Mouse (Mus musculus) kidney, postnatal 36 days (tissue): ENCODE measurements around the gene Rgma.

Experiments used
- DNase-seq, 2 experiments: peaks; one replicate each; pipeline ENCODE4 v3.0.0; 2021 to 2022; ENCODE audit warnings: mixed read lengths in 2 of 2

Gene Rgma

DNA sequence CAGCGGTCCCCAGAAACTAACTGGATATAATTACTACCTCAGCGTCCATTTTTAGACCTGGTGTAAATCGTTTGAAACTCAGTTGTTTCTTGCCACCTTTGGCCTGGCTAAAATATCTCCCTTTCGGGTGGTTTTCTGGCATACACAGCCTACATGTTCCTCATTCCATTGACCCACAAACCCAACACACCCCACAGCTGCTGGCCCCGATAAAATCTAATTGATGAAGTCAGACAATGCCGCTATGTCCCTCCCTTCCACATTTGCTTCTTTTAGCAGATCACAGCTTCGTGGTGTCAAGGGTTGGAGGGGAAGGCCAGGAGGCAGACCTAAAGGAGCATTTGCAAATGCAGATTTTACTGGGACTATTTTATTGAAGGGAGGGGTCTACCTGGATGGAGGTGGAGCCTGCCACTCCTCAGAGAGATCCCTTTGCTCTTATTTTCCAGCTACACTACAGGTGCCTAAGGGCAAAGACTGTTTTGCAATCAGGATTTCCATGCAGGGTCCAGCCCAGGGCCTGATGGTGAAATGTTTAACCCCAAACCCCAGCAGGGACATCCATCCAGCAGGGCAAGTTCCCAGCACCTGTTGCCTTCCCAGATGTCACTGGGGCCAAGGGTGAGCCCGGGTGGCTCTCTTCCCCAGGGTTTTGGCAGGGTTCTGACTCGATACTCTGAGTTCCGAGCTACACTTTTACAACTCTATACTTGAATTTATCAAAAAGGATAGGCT, 3.6 kb upstream of the Rgma start:
- DNase-seq, result no peak

DNA sequence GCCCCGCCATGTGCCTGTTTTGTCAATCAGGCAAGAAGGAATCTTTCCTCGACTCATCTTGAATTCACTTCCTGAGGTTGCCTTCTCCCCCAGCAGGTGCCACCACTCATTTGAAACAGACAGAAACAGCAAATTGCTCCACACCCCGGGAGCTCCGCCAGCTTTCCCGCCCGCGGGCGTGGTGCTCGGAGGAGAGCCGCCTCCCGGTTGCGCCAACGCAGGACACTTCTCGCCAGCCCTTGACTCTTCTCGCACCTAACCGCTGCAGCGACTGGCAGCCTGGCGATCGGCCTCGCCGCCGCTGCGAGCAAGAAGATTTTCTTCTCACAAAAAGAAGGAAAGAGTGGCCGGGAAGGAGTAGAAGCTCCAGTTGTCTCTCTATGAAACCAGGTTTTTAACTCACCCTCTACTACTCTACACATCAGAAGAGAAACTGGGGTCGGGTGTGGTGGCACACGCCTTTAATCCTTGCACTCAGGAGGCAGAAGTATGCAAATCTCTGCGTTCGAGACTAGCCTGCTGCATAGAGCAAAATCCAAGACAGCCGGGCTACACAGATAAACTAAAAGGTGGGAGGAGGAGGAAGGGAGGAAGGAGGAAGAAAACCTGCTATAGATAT, 2.8 kb upstream of the Rgma start:
- peak; percentile 36 to 73 for DNase-seq

DNA sequence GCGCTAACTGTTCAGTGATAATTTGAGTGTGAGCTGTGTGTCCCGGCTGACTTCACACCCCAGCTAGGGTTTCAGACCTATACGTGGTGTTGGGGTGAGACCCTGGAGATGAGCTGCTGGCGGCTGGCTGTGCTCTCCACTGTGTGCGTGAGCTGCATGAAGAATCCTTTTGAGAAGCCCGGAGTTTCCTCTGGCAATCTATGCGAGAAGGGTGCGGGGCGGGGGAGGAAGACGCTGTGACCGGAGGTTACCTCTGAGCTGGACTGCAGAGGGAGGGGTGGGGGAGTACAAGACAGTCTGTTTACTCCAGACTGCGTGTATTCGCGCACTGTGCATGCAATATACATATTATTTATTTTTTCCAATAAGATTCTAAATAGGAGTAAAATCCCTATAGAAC, 582 bp upstream of the Rgma start:
- peak; percentile 19 to 50 for DNase-seq

DNA sequence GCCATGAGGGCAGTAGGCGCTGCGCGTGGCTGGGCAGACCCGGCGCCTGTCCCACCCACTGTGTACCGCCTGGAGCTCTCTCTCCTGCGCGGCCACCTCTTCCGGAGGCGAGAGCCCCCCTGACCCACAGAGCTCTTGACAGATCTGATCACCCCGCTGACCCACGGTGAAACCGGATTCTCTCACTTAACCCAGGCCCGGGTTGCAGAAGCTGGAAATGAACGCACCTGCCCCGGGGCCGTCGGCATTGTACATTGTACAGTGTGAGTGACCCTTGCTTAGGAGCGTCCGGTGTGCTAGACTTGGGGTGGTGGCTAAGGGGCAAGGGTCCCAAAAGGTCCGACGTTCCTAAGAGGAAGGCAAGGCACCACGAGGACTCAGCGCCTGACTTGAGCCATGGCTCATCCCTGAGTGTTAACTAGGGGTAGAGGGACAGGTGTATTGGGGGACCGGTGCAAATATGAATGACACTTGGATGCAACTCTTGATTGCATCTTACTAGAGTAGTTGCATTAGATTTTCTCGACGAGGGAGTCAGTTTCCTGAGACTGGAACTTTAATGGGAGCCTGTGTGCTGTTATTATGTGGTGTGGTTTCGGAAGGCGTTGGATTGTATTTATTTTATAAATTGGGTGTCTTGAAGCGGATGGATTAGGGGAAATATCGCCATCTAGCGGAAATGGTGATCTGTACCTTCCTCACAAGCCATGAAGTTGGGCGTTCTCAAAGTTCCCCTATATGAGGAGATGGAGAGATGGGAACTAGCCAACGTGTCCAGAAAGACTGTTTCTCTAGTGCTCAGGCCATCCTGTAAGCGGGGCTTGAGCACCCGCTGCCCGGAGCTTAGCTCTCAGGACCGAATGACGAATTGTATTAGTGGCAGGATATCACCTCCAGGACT, 1.0 kb downstream of the Rgma start:
- DNase-seq, result peak; percentile 71 to 74

DNA sequence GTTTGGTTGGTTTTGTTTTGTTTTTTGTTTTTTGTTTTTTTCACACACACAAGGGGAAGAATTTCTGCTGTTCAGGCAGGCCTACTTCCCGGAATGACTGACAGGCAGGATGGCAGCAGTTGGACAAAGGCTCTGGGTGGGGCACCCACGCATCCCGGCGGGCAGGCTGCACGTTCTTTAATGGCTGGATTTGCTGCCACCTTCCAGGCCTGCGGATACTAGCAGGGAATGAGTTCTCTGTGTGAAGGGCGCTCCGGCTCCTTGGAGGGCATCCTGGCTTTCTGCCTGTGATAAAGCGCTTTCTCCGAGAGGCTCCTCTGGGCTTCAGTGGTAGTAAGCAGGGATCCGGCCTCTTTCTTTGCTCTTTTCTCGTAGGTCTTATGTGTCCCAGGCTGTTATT, 2.0 kb downstream of the Rgma start:
- no peak for DNase-seq

DNA sequence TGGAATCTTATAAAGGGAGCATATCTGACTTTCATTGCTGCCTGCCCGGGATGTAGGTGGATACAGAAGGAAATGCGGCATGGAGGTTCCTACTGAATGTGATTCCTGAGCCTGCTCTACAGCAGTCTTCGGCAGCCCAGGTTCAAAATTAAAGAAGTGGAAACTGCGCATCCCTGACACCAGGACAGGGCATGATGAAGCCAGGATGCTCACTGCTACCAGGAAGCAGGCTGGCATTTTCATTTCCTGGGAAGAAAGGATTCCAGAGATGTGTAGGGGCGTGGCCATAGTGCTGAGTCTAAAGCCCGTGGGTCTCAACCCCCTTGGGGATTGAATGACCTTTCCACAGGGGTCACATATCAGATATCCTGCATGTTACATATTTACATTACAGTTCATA, 2.7 kb downstream of the Rgma start:
- no peak for DNase-seq

DNA sequence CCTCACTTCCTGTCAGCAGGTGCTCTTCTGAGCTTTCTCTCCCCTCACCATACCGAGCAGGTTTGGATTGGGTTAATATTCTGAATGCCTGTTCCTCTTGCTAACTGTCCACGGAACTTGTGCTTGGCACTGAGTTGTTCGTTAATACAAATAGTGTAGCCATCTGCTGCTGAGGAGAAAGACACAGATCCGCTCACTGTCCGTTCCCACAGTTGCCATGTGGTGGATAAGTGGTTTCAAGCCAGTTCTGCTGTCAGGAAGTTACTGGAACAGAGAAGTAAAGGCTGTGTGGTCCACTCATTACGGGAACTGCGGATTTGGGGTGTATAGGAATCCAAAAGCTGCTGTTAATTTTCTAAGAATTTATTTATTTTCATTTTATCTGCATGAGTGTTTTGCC, 7.5 kb downstream of the Rgma start:
- no peak for DNase-seq

DNA sequence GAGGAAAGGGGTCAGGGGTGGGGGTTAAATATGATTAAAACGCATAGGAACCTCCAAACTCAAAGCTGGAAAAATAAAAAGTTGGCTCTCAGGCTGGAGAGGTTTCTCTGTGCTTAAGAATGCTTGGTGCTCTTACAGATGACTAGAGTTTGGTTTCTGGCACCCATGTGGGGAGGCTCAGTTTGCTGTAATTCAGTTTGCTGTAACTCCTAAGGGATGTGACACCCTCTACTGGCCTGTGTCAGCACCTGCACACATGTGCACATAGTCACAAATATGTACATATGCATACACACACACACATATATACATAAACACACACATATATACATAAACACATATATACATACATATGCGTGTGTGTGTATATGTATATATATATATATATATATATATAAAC, 13.6 kb downstream of the Rgma start:
- DNase-seq, result no peak

DNA sequence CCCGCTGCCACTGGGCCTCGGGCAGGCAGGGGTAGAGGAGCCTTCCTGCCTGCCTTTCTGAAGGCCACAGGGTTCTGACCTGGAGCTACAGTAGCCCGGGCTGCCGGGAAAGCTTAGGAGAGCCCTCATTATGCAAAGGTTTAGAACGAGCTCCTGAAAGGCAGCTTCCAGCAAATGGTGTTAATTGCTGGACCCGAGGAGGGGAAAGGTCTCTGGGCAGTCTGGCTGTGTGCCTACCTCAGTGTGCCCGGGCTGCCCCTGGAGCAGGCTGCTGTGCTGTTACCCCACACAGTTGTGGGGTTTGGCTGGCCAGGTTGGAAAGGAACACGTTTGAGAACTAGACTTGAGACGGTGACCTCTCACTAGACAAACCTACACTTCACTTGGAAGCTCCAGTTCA, 14.1 kb downstream of the Rgma start:
- DNase-seq, result no peak

DNA sequence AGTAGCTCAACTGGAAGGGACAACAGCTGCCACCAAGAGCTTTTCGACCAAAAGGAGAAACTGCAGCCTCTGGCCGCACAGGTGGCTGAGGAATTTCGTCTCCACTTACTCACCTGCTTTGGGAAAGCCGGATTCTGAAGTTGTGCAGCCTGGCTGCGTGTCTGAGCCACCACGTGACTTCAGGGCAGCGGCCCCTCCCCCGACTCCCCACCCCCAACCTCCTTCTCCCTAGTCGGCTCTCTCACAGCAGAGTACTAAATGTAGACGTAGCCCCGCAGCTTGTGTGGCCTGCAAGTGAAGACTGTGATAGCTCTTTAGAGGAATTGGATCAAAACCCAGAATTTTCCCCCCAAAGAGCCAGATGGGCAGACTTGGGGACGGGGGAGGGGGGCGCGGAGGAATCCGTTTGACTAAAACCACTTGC, 14.6 kb downstream of the Rgma start:
- peak in 1 of 2 experiments; percentile 44 for DNase-seq

DNA sequence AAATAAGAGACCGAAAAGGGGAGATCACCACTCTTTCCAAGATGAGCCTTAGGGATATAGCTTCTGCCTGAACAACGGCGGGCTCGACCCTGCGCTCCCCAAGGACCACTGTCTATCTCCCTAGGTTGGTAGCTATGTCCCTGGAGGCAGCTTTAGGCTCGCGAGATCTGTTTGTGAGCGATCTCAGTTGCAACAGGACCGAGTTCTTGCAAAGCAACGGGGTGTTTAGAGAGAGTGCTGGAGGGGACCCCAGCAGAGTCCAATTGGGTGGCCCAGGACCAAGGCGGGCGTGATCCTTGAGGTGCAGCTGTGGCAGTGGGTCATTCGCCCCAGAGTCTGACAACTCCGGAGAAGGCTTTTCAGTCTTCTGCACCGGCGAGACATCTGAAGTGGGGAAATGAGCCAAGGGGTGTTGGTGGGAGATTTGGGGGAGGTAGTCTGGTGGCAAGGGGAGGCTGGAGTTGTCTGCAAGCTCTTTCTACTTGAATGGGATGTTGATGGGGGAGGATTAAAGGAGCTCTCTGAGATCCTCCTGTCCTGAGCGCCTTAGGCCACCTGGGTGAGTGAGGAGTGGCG, 15.2 kb downstream of the Rgma start:
- no peak for DNase-seq

DNA sequence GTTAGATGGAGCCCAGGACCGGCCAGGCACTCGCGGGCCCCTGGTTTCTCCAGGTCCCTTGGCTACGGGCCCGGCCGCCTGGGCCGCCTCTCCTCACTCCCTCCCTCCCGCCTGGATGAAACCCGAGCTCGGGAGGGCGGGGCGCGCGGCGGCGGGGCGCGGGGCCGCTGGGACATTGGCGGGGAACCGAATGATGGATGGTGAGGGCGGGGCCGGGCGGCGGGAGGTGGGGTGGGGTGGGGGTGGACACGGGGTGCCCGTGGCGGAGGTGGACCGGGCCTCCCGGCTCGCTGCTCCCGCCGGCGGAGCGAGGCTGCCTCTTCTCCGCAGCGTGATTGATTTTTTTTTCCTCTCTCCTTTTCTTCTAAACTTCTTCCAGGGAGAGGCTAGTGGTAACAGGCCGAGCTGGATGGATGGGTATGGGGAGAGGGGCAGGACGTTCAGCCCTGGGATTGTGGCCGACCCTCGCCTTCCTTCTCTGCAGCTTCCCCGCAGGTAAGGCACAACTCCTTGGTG, 15.8 kb downstream of the Rgma start:
- DNase-seq, result peak; percentile 94 to 96

DNA sequence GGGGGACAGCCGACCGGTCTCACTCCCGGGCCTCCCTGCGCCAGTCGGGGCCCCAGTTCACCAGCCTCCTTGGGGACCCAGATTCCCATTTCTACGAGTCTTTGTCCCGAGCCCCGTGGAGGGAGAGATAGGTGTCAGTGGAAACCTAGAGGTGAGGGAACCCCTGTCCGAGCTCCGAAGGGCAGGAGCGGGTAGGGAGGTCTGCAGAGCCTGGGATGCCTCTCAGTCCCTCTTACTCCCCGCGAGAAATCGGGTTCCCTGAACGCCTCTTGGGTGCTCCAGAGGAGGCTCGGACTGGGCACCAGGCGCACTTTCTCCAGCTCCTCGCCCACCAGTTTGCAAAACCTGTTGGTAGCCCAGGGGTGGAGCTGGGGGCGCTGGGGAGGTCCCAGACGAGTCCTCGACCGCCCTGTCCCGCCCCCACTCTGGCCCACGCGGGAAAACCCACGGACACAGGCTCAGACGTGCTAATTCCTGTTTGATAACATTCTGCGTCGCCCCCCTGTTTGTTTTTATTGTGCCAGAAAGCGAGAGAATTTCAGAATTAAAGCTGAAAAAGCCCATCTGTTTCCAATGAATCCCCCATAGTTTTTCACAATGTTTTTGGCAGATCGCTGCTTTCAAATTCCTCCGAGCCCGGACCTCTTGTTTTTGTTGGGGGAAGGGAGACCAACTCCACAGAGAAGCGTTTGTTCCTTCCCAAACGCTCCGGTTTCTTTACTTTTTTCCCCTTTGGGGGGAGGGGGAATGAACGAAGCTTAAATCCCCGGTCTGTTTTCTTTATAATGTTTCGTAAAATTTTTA, 16.4 kb downstream of the Rgma start:
- DNase-seq, result peak in 1 of 2 experiments; percentile 39

DNA sequence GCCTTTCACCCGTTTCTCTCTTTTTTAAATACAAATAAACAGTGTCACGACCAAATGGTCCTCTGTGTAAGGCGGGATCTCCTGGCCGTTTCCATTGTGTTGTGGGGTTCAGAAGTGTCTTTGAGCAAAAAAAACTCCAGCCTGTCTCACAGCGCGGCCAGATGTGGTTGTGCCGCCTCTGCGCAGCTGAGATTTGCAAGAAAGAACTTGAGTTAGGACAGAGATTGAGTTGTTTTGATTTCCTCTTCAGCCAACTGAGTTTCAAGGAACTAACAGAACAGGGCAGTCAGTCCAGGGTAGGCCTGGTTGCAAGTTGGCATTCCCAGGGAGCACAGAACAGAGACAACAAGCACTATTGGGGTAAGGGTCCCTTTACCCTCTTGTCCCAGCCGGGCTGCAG, 17.1 kb downstream of the Rgma start:
- DNase-seq, result no peak

DNA sequence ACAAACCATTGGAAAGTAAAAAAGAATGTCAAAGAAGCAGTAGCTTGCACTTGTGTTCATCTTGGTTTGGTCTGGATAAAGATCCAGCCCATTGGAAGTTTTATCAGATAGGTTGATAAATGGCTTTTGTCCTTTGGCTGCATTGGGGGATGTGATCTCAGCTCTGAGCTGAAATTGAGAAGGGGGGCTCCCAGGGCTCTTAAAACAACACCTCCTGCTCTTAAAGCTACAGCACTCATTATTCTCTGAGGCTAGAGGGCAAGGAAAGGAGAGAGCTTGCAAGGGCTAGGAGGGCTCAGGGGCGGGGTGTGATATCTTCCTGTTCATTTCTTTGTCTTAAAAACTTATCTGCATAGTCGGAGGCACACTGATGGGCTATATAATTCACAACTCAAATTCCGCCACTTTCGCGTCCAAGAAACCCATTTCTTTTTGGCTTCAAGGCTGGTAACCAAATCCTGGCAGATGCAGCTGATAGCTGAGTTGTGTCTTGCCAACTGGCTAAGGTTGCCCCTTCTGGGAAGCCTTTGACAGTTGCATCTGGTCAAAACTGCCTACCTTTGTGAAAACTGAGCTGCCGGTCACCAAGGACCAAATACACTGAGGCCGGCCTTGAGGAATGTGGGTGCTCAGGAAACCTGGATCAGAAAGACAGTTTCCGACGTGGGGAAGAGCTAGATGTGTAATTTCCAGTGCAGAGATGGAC, 18.2 kb downstream of the Rgma start:
- no peak for DNase-seq

DNA sequence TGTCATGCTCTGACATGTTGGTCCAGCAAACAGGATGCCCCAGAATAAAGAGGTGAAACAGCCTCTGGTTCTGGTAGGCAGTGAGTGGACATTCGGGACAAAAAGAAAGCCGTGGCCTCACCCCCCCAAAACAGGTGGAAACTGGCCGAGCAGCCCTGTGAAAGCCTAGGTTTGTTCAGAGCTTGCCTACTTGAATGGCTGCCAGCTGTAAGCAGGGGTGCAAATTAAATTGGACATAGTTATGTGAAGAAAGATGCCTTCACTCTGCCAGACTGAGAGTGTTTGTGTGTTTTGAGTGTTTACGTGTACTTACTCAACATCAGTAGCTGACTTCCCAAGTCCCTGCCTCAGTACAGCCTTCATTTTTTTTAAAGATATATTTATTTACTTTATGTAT, 18.7 kb downstream of the Rgma start:
- no peak for DNase-seq

DNA sequence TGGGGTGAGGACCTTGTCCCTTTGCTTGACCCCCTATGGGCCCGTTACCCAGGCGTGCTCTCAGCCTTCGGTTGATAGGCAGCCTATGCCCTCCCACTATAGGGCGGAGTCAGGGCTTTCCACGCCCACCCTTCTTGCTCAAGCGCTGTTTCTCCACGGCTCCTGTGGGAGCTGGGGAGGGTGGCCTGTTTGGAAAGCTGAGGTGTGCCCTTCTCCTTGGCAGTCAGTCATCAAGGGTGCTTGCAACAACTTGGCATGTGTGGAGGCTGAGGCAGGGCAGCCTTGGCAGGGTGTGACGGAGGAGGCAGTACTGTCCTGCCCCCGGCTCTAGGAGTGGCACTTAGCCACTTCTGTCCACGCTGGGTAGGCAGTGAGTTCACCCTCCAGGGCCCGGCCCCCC, 23.0 kb downstream of the Rgma start:
- DNase-seq, result peak; percentile 67 to 82

DNA sequence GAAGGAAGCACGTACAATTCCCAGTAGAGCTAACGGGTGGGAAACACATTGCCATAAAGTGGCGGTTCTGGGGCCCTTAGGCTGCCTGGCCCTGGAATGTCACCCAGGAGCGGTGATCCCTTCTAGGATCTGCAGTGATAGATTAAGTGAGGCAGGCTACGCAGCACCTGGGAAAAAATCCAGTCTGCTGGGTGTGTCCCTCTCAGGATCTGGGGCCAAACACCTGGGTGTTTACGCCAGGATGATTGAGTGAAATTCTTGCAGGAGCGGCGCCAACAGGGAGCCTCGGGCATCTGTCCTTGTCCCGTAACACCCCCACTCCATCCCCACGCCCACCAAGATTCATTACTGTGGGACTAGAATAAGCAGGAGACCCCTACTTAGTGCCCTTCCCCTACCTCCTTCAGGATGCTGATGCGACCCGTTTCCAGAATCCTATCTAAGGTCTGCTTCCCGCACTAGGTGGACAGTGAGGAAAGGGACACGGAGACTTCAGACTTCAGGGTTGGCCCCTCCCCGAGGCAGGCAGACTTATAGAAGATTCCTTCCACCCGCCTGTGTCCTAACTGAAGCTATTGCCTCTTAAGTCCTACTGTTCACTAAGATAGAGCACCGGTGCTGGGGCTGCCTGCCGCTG, 23.6 kb downstream of the Rgma start:
- no peak for DNase-seq

DNA sequence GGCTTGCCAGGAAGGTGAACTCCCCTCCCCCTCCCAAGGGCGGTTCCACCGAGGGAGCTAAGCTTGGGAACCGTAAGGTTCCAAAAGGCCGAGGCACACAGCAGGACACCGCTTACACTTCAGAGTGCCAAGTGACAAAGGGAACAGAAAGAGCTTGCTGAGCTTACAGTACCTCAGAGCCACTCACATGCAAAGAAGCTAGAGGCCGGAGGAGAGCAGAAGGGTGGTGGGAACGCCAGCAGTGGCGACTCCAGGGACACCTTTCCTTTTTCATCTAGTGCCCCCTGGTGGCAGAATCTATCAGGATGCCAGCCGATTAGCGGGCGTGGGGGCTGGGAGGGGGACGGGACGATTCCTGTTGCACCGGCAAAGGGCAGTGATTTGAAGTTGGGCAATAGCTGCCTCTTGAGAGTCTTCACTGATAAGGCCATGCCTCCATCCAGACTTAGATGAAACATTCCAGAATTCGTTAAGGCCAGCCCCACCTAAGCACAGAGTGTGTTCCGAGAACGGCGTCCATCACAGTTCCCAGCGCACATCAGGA, 24.3 kb downstream of the Rgma start:
- DNase-seq, result peak; percentile 76 to 90

DNA sequence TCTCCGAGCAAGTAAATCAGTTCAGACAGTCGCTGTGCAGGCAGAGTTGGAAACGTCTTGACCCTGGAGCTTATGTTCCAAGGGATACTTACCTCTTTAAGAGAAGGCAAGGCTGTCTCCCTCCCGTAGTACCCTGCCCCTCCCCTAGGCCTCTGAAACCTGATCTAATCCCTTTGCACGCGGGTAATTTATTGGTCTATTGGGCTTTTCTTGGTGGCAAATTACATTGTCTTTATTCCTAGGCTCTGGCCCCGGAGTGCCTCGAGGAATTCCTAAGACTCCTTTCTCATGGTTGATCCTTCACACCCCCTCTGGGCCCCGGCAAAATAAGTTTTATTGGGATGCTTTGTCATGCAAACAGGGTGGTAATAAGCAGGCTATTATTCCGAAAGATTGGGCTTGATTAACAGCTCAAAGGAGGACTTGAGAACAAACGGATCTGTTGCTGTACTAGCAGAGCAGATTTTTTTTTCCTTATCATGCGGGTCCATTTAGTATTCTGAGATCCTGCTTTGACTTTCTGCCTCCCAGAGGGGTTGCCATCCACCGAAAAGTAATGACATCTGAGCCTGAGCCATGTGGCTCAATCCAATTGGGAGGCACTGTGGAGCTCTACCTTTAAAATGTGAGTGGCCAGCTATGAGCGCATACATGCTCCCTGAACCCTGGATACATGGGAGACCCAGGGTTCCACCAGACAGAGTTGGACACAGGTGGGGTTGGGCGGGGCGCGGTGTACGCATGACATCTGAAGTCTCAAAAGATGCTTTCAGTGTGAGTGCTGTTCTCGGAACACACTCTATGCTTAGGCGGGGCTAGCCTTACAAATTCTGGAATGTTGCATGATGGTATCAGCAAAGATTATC, 25.0 kb downstream of the Rgma start:
- no peak for DNase-seq
